Mouse (Mus musculus) liver, embryonic 14.5 days (tissue): ENCODE data around the gene Deaf1.

Experiments
- CTCF ChIP-seq: IDR thresholded peaks from 2 replicates; pipeline ENCODE4 v1.5.1; 2016; ENCODE audit warnings: antibody characterized with exemption, low read depth, control low read depth
- EP300 ChIP-seq: IDR thresholded peaks from 2 replicates; pipeline ENCODE4 v1.6.1; 2016; ENCODE audit warnings: antibody characterized with exemption, low read depth

DNA sequence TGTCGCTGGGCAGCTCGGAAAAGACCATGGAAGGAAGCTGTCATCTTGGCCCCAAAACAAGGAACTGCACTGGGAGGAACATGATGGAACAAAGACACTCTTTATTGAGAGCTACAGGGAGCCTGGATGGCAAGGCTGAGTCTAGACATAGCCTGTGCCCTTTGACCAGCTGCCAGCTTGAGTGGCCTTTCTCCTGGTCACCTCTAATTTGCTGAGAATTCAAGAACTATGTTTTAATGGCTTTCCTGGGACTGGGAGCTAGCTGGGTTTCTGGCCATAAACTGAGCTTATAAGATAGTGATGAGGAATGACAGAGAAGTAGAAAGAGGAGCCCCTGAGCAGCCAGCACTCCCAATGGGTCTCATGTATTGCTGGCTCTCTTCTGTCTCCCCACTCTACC is 15.7 kb upstream of the Deaf1 start:
- TF ChIP-seq EP300 (no peak), CTCF (no peak)
